Mouse (Mus musculus): ENCODE measurements around the gene Ilf3. TPM values are rescaled to one million over a fixed set of nuclear protein-coding genes. Genes with fewer than 3 reads are reported as not detected.

Ilf3 gene
- polyA plus RNA-seq, 1 experiment from 2014 or later = 235 TPM

- Histone ChIP-seq H3K4me2 (replicated peaks; ENCODE audit: low read depth, low read length) (no peak overlapping the region), H3K36me3 (ENCODE audit: control insufficient read depth, insufficient read depth, low read length) (no peaks in the 10 kb centered on the region), H3K9ac (ENCODE audit: low read depth, low read length) (no peak overlapping the region), H3K27me3 (ENCODE audit: control insufficient read depth, insufficient read depth, low read length) (no peaks in the 10 kb centered on the region), H3K4me1 (ENCODE audit: control insufficient read depth, insufficient read depth, low read length) (peaks cover 11% of the 10 kb centered on the region), H3K27ac (ENCODE audit: low read depth, low read length) (no peak overlapping the region), H3K4me3 (ENCODE audit: low read length) (no peak overlapping the region), H3K9me3 (ENCODE audit: control insufficient read depth, low read length) (no peaks in the 10 kb centered on the region)
- ATAC-seq (ENCODE audit: low FRiP score, low TSS enrichment) = no peak
- 97% methylated on average over 2 of the region's 2 CpGs for WGBS
These were observed 66.7 kb downstream of the Ilf3 start for GRCm38 (mm10) chr9:21434410-21434809.

DNA sequence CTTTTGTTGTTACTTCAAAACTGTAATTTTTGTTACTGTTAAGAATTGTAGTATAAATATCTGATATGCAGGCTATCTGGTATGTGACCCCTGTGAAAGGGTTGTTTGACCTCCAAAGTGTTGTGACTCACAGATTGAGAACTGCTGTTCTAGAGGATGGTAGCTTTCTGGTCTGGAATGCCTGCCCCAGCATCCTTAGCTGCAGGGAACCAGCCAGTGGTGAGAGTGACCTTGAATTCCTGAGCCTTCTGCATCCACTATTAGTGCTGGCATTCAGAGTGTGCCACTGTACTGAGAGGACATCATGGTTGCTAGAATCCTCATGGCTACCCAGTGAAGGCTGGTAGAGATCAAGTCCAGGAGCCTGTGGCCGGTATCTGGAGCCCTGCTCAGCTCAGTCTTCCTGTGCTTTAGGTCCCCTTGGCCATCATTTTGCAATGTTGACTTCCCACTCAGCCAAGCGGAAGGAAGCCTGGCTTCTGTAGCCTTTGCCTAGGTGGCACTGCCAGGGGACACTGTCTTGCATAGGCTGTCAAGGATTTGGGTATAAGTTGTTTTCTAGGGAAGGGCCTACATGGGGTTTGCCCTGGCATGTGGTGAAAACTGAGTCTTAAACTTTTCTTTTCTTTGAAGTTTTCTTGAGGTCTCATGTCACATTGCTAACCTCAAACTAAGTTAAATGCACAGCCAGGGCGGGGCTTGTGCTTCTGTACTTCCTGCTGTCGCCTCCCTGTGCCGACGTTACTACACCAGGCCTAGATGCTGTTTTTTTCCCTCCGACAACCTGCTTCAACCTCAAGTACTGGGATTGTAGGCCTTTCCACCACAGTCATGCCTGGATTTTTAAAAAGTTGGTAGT lies 68.3 kb downstream of the Ilf3 start:
- H3K9ac ChIP-seq (ENCODE audit: low read depth, low read length) = no peak overlapping the region
- H3K9me3 ChIP-seq (ENCODE audit: control insufficient read depth, low read length) = no peaks in the 10 kb centered on the region
- no peaks in the 10 kb centered on the region for H3K36me3 ChIP-seq (ENCODE audit: control insufficient read depth, insufficient read depth, low read length)
- ATAC-seq (ENCODE audit: low FRiP score, low TSS enrichment) = no peak
- H3K27me3 ChIP-seq (ENCODE audit: control insufficient read depth, insufficient read depth, low read length) = no peaks in the 10 kb centered on the region
- H3K27ac ChIP-seq (ENCODE audit: low read depth, low read length) = no peak overlapping the region
- H3K4me2 ChIP-seq (replicated peaks; ENCODE audit: low read depth, low read length) = no peak overlapping the region
- H3K4me3 ChIP-seq (ENCODE audit: low read length) = no peak overlapping the region
- peaks cover 9% of the 10 kb centered on the region; the same call in 1 of the 2 replicates for H3K4me1 ChIP-seq (ENCODE audit: control insufficient read depth, insufficient read depth, low read length)
- 85% methylated on average over 7 of the region's 7 CpGs for WGBS

DNA sequence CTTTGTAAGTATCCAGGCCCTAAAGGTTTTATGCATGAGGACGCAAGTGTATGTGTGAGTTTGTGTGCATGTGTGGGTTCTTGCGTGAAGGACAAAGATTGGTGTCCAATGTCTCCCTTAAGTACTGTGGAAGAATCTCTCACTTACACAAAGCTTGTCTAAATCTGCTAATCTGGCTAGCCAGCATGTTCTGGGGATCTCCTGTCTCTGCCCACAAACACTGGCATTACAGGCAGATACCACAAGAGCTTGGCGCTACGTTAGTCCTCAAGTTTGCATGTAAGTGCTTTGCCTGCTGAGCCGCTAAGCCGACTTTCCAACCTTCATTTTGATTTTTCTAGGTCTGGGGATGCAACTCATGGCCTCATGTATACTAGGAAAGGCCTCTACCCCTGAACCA lies 69.9 kb downstream of the Ilf3 start:
- H3K4me3 ChIP-seq (ENCODE audit: low read length) = no peak overlapping the region
- no peaks in the 10 kb centered on the region for H3K27me3 ChIP-seq (ENCODE audit: control insufficient read depth, insufficient read depth, low read length)
- H3K4me1 ChIP-seq (ENCODE audit: control insufficient read depth, insufficient read depth, low read length) = peaks cover 9% of the 10 kb centered on the region; the same call in 1 of the 2 replicates
- no peak overlapping the region for H3K9ac ChIP-seq (ENCODE audit: low read depth, low read length)
- H3K9me3 ChIP-seq (ENCODE audit: control insufficient read depth, low read length) = no peaks in the 10 kb centered on the region
- ATAC-seq (ENCODE audit: low FRiP score, low TSS enrichment) = no peak
- no peaks in the 10 kb centered on the region for H3K36me3 ChIP-seq (ENCODE audit: control insufficient read depth, insufficient read depth, low read length)
- H3K27ac ChIP-seq (ENCODE audit: low read depth, low read length) = no peak overlapping the region
- no peak overlapping the region for H3K4me2 ChIP-seq (replicated peaks; ENCODE audit: low read depth, low read length)
- WGBS = 93% methylated on average over 6 of the region's 6 CpGs

DNA sequence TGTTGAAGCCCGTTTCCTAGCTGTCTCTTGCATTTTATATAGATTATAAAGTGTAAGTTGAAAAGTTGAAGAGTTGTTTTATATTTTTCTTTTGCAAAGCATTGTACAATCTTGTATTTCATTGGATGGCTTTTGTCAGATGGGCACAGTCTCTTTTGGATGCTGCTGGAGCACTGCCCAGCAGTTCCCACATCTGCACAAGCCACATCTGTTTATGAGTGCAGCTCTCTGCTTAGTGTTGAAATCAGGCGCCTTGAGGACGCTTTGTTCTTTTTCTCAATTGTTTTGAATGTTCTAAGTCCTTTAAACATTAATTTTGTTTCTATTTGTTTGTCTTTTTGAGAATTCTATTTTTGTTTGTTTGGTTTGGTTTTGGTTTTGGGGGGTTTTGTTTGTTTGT lies 70.5 kb downstream of the Ilf3 start:
- ATAC-seq (ENCODE audit: low FRiP score, low TSS enrichment) = no peak
- H3K9me3 ChIP-seq (ENCODE audit: control insufficient read depth, low read length) = no peaks in the 10 kb centered on the region
- H3K9ac ChIP-seq (ENCODE audit: low read depth, low read length) = no peak overlapping the region
- H3K36me3 ChIP-seq (ENCODE audit: control insufficient read depth, insufficient read depth, low read length) = no peaks in the 10 kb centered on the region
- H3K27ac ChIP-seq (ENCODE audit: low read depth, low read length) = no peak overlapping the region
- H3K4me3 ChIP-seq (ENCODE audit: low read length) = no peak overlapping the region
- no peaks in the 10 kb centered on the region for H3K27me3 ChIP-seq (ENCODE audit: control insufficient read depth, insufficient read depth, low read length)
- 72% methylated on average over 3 of the region's 3 CpGs for WGBS
- no peak overlapping the region for H3K4me2 ChIP-seq (replicated peaks; ENCODE audit: low read depth, low read length)
- H3K4me1 ChIP-seq (ENCODE audit: control insufficient read depth, insufficient read depth, low read length) = peaks cover 9% of the 10 kb centered on the region; the same call in 1 of the 2 replicates

- no peak overlapping the region for H3K27ac ChIP-seq (ENCODE audit: low read depth, low read length)
- no peak overlapping the region for H3K4me2 ChIP-seq (replicated peaks; ENCODE audit: low read depth, low read length)
- ATAC-seq (ENCODE audit: low FRiP score, low TSS enrichment) = no peak
- H3K9me3 ChIP-seq (ENCODE audit: control insufficient read depth, low read length) = no peaks in the 10 kb centered on the region
- H3K4me1 ChIP-seq (ENCODE audit: control insufficient read depth, insufficient read depth, low read length) = peaks cover 5% of the 10 kb centered on the region; the same call in 1 of the 2 replicates
- H3K4me3 ChIP-seq (ENCODE audit: low read length) = no peak overlapping the region
- H3K27me3 ChIP-seq (ENCODE audit: control insufficient read depth, insufficient read depth, low read length) = no peaks in the 10 kb centered on the region
- WGBS = 80% methylated on average over 3 of the region's 3 CpGs
- no peak overlapping the region for H3K9ac ChIP-seq (ENCODE audit: low read depth, low read length)
- H3K36me3 ChIP-seq (ENCODE audit: control insufficient read depth, insufficient read depth, low read length) = no peaks in the 10 kb centered on the region
These were observed 71.8 kb downstream of the Ilf3 start for GRCm38 (mm10) chr9:21439456-21439855.

DNA sequence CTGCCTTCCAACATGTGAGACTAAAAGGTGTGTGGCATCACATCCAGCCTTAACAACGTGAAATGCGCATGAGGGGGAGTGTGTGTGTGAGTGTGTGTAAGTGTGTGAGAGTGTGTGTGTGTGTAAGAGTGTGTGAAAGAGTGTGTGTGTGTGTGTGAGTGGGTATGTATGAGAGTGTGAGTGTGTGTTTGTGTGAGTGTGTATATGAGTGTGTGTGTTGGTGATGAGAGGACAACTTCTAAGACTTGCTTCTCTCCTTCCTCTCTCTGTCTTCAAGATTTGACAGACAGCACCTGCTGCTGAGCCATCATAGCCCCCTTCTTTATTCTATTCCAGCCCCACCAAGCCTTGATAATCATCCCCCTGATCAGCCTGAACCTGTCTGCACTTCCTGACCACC lies 72.2 kb downstream of the Ilf3 start:
- no peak overlapping the region for H3K9ac ChIP-seq (ENCODE audit: low read depth, low read length)
- H3K4me1 ChIP-seq (ENCODE audit: control insufficient read depth, insufficient read depth, low read length) = peaks cover 5% of the 10 kb centered on the region; the same call in 1 of the 2 replicates
- ATAC-seq (ENCODE audit: low FRiP score, low TSS enrichment) = no peak
- H3K27ac ChIP-seq (ENCODE audit: low read depth, low read length) = no peak overlapping the region
- 92% methylated on average over 2 of the region's 2 CpGs for WGBS
- no peaks in the 10 kb centered on the region for H3K36me3 ChIP-seq (ENCODE audit: control insufficient read depth, insufficient read depth, low read length)
- no peaks in the 10 kb centered on the region for H3K9me3 ChIP-seq (ENCODE audit: control insufficient read depth, low read length)
- no peaks in the 10 kb centered on the region for H3K27me3 ChIP-seq (ENCODE audit: control insufficient read depth, insufficient read depth, low read length)
- no peak overlapping the region for H3K4me3 ChIP-seq (ENCODE audit: low read length)
- H3K4me2 ChIP-seq (replicated peaks; ENCODE audit: low read depth, low read length) = no peak overlapping the region

- Histone ChIP-seq H3K9me3 (ENCODE audit: control insufficient read depth, low read length) (no peaks in the 10 kb centered on the region), H3K9ac (ENCODE audit: low read depth, low read length) (no peak overlapping the region), H3K27me3 (ENCODE audit: control insufficient read depth, insufficient read depth, low read length) (no peaks in the 10 kb centered on the region), H3K27ac (ENCODE audit: low read depth, low read length) (no peak overlapping the region), H3K4me2 (replicated peaks; ENCODE audit: low read depth, low read length) (no peak overlapping the region), H3K36me3 (ENCODE audit: control insufficient read depth, insufficient read depth, low read length) (peaks cover 2% of the 10 kb centered on the region; the same call in 1 of the 2 replicates), H3K4me1 (ENCODE audit: control insufficient read depth, insufficient read depth, low read length) (peaks cover 5% of the 10 kb centered on the region; the same call in 1 of the 2 replicates), H3K4me3 (ENCODE audit: low read length) (no peak overlapping the region)
- ATAC-seq (ENCODE audit: low FRiP score, low TSS enrichment) = no peak
These were observed 72.7 kb downstream of the Ilf3 start for GRCm38 (mm10) chr9:21440387-21440786.

- H3K9me3 ChIP-seq (ENCODE audit: control insufficient read depth, low read length) = no peaks in the 10 kb centered on the region
- H3K27me3 ChIP-seq (ENCODE audit: control insufficient read depth, insufficient read depth, low read length) = no peaks in the 10 kb centered on the region
- ATAC-seq (ENCODE audit: low FRiP score, low TSS enrichment) = no peak
- H3K4me1 ChIP-seq (ENCODE audit: control insufficient read depth, insufficient read depth, low read length) = peaks cover 5% of the 10 kb centered on the region; the same call in 1 of the 2 replicates
- peaks cover 3% of the 10 kb centered on the region; the same call in 1 of the 2 replicates for H3K36me3 ChIP-seq (ENCODE audit: control insufficient read depth, insufficient read depth, low read length)
- H3K27ac ChIP-seq (ENCODE audit: low read depth, low read length) = no peak overlapping the region
- no peak overlapping the region for H3K9ac ChIP-seq (ENCODE audit: low read depth, low read length)
- 93% methylated on average over 8 of the region's 8 CpGs for WGBS
- no peak overlapping the region for H3K4me3 ChIP-seq (ENCODE audit: low read length)
- no peak overlapping the region for H3K4me2 ChIP-seq (replicated peaks; ENCODE audit: low read depth, low read length)
These were observed 76.2 kb downstream of the Ilf3 start for GRCm38 (mm10) chr9:21443853-21444252.

GRCm38 (mm10) chr9:21444574-21444973 lies 76.9 kb downstream of the Ilf3 start:
- Histone ChIP-seq H3K36me3 (ENCODE audit: control insufficient read depth, insufficient read depth, low read length) (peaks cover 3% of the 10 kb centered on the region; the same call in 1 of the 2 replicates), H3K4me3 (ENCODE audit: low read length) (no peak overlapping the region), H3K27ac (ENCODE audit: low read depth, low read length) (no peak overlapping the region), H3K4me2 (replicated peaks; ENCODE audit: low read depth, low read length) (no peak overlapping the region), H3K9ac (ENCODE audit: low read depth, low read length) (no peak overlapping the region), H3K27me3 (ENCODE audit: control insufficient read depth, insufficient read depth, low read length) (no peaks in the 10 kb centered on the region), H3K4me1 (ENCODE audit: control insufficient read depth, insufficient read depth, low read length) (peaks cover 2% of the 10 kb centered on the region; the same call in 1 of the 2 replicates), H3K9me3 (ENCODE audit: control insufficient read depth, low read length) (no peaks in the 10 kb centered on the region)
- no peak for ATAC-seq (ENCODE audit: low FRiP score, low TSS enrichment)
- 89% methylated on average over 4 of the region's 4 CpGs for WGBS
